Mouse (Mus musculus) kidney, embryonic 14.5 days (tissue): ENCODE measurements at regions not wholly inside any gene's neighbourhood (a gene's known extent, or its start where the extent isn't known, plus 50 kb on each side); places are given as distances from the start of the nearest gene placed in this dataset.

Source experiments
- ATAC-seq: fragments of 200-750 bp; cut with Nextera tagmentation; 2 replicates; pipeline ENCODE4 v1.8.0; 2017; ENCODE audit warnings: moderate number of reproducible peaks, mild to moderate bottlenecking, moderate TSS enrichment, moderate library complexity; ENCODE audit not compliant: low FRiP score, low TSS enrichment
- H3K27ac ChIP-seq: fragments of 300-500 bp; sonication (generic); 2 replicates; pipeline ENCODE4 v1.5.1; 2014; ENCODE audit warnings: low read depth, mild to moderate bottlenecking, low read length, moderate library complexity, mixed read lengths
- H3K27me3 ChIP-seq: fragments of 300-500 bp; sonication (generic); 2 replicates; pipeline ENCODE4 v1.6.1; 2014; ENCODE audit warnings: mild to moderate bottlenecking, low read length; ENCODE audit not compliant: control insufficient read depth, insufficient read depth
- H3K36me3 ChIP-seq: fragments of 300-500 bp; sonication (generic); 2 replicates; pipeline ENCODE4 v1.6.1; 2014; ENCODE audit warnings: low read length, mixed read lengths; ENCODE audit not compliant: control insufficient read depth, insufficient read depth
- H3K4me1 ChIP-seq: fragments of 300-500 bp; sonication (generic); 2 replicates; pipeline ENCODE4 v1.6.1; 2014; ENCODE audit warnings: low read length, mixed read lengths; ENCODE audit not compliant: control insufficient read depth, insufficient read depth
- H3K4me2 ChIP-seq: fragments of 300-500 bp; sonication (generic); replicated peaks from 2 replicates; pipeline ENCODE4 v1.6.1; 2014; ENCODE audit warnings: low read depth, mild to moderate bottlenecking, low read length
- H3K4me3 ChIP-seq: fragments of 300-500 bp; sonication (generic); 2 replicates; pipeline ENCODE4 v1.5.1; 2014; ENCODE audit warnings: mild to moderate bottlenecking, low read length
- H3K9ac ChIP-seq: fragments of 300-500 bp; sonication (generic); 2 replicates; pipeline ENCODE4 v1.6.1; 2014; ENCODE audit warnings: low read depth, mild to moderate bottlenecking, low read length, moderate library complexity
- H3K9me3 ChIP-seq: fragments of 300-500 bp; sonication (generic); 2 replicates; pipeline ENCODE4 v1.6.1; 2016; ENCODE audit warnings: low read length; ENCODE audit not compliant: control insufficient read depth
- WGBS: fragments of 180-500 bp; shearing (Covaris S2); extraction: QIAGEN DNeasy Blood & Tissue Kit; methylation state at CpG from one replicate; pipeline ENCODE4 v1.1.7; 2014; 5-methylcytosine and 5-hydroxymethylcytosine counted together

GRCm38 (mm10) chr14:31934771-31935170, 94.0 kb upstream of the Galnt15 start:
- H3K4me3 ChIP-seq = peak overlapping the region; percentile 38; the same call in 1 of the 2 replicates

GRCm38 (mm10) chr14:31935411-31935810, 93.4 kb upstream of the Galnt15 start:
- Histone ChIP-seq H3K27ac (no peak overlapping the region), H3K27me3 (no peaks in the 10 kb centered on the region), H3K9ac (no peak overlapping the region), H3K36me3 (no peaks in the 10 kb centered on the region), H3K4me3 (no peak overlapping the region), H3K9me3 (no peaks in the 10 kb centered on the region), H3K4me2 (no peak overlapping the region), H3K4me1 (peaks cover 9% of the 10 kb centered on the region)
- 59% methylated on average over 3 of the region's 3 CpGs for WGBS
- no peak for ATAC-seq

More at GRCm38 (mm10) chr14:31934771-31935170, 94.0 kb upstream of the Galnt15 start:
- H3K27me3 ChIP-seq = no peaks in the 10 kb centered on the region
- no peaks in the 10 kb centered on the region for H3K9me3 ChIP-seq
- H3K4me2 ChIP-seq = peak overlapping the region; percentile 62
- peaks cover 9% of the 10 kb centered on the region for H3K4me1 ChIP-seq
- no peak overlapping the region for H3K27ac ChIP-seq
- H3K9ac ChIP-seq = peak overlapping the region; percentile 54; the same call in 1 of the 2 replicates
- H3K36me3 ChIP-seq = no peaks in the 10 kb centered on the region
- 16% methylated on average over 3 of the region's 3 CpGs for WGBS
- ATAC-seq = no peak

GRCm38 (mm10) chr14:31936581-31936980, 92.2 kb upstream of the Galnt15 start:
- no peak for ATAC-seq
- no peak overlapping the region for H3K27ac ChIP-seq
- H3K4me1 ChIP-seq = peaks cover 9% of the 10 kb centered on the region
- no peaks in the 10 kb centered on the region for H3K9me3 ChIP-seq
- H3K36me3 ChIP-seq = no peaks in the 10 kb centered on the region
- 95% methylated on average over 3 of the region's 3 CpGs for WGBS
- H3K4me2 ChIP-seq = no peak overlapping the region
- no peaks in the 10 kb centered on the region for H3K27me3 ChIP-seq
- no peak overlapping the region for H3K4me3 ChIP-seq
- no peak overlapping the region for H3K9ac ChIP-seq

GRCm38 (mm10) chr14:31940900-31941299, 87.9 kb upstream of the Galnt15 start:
- no peaks in the 10 kb centered on the region for H3K9me3 ChIP-seq
- ATAC-seq = no peak

GRCm38 (mm10) chr14:31942266-31942960, 86.4 kb upstream of the Galnt15 start:
- H3K9ac ChIP-seq = no peak overlapping the region
- 0 out of 2 replicates have a peak, but pooled peaks have one; percentile 46 for ATAC-seq
- H3K9me3 ChIP-seq = no peaks in the 10 kb centered on the region
- no peaks in the 10 kb centered on the region for H3K27me3 ChIP-seq
- H3K4me2 ChIP-seq = no peak overlapping the region
- no peaks in the 10 kb centered on the region for H3K36me3 ChIP-seq
- no peak overlapping the region for H3K4me3 ChIP-seq
- 65% methylated on average over 3 of the region's 3 CpGs for WGBS
- no peaks in the 10 kb centered on the region for H3K4me1 ChIP-seq
- no peak overlapping the region for H3K27ac ChIP-seq

More at GRCm38 (mm10) chr14:31940900-31941299, 87.9 kb upstream of the Galnt15 start:
- no peak overlapping the region for H3K27ac ChIP-seq
- H3K4me3 ChIP-seq = no peak overlapping the region
- 88% methylated on average over 6 of the region's 6 CpGs for WGBS
- no peaks in the 10 kb centered on the region for H3K4me1 ChIP-seq
- no peak overlapping the region for H3K9ac ChIP-seq
- H3K36me3 ChIP-seq = no peaks in the 10 kb centered on the region
- no peaks in the 10 kb centered on the region for H3K27me3 ChIP-seq
- no peak overlapping the region for H3K4me2 ChIP-seq

- Histone ChIP-seq H3K9me3 (no peaks in the 10 kb centered on the region), H3K4me3 (no peak overlapping the region), H3K36me3 (no peaks in the 10 kb centered on the region), H3K4me2 (no peak overlapping the region), H3K27ac (no peak overlapping the region), H3K27me3 (no peaks in the 10 kb centered on the region), H3K4me1 (no peaks in the 10 kb centered on the region), H3K9ac (no peak overlapping the region)
- WGBS = 93% methylated on average over 6 of the region's 6 CpGs
- no peak for ATAC-seq
Observed at GRCm38 (mm10) chr14:31944682-31945081, 84.1 kb upstream of the Galnt15 start.

GRCm38 (mm10) chr14:31945125-31945524, 83.7 kb upstream of the Galnt15 start:
- Histone ChIP-seq H3K4me2 (no peak overlapping the region), H3K9me3 (no peaks in the 10 kb centered on the region), H3K9ac (no peak overlapping the region), H3K27me3 (no peaks in the 10 kb centered on the region), H3K27ac (no peak overlapping the region), H3K4me1 (no peaks in the 10 kb centered on the region), H3K36me3 (no peaks in the 10 kb centered on the region), H3K4me3 (no peak overlapping the region)
- ATAC-seq = no peak
- 42% methylated on average over 7 of the region's 7 CpGs for WGBS

- H3K4me3 ChIP-seq = no peak overlapping the region
- H3K9me3 ChIP-seq = no peaks in the 10 kb centered on the region
- H3K27ac ChIP-seq = no peak overlapping the region
- H3K36me3 ChIP-seq = no peaks in the 10 kb centered on the region
- H3K9ac ChIP-seq = no peak overlapping the region
- H3K27me3 ChIP-seq = no peaks in the 10 kb centered on the region
- WGBS = 81% methylated on average over 1 of the region's 1 CpGs
- H3K4me2 ChIP-seq = no peak overlapping the region
- 0 out of 2 replicates have a peak, but pooled peaks have one; percentile 32 for ATAC-seq
- H3K4me1 ChIP-seq = no peaks in the 10 kb centered on the region
Observed at GRCm38 (mm10) chr14:31946032-31946431, 82.8 kb upstream of the Galnt15 start.

GRCm38 (mm10) chr14:31947246-31947645, 81.5 kb upstream of the Galnt15 start:
- no peak overlapping the region for H3K27ac ChIP-seq
- H3K4me3 ChIP-seq = no peak overlapping the region
- 52% methylated on average over 7 of the region's 7 CpGs for WGBS

More at GRCm38 (mm10) chr14:31947246-31947645, 81.5 kb upstream of the Galnt15 start:
- Histone ChIP-seq H3K4me1 (no peaks in the 10 kb centered on the region), H3K4me2 (no peak overlapping the region), H3K9ac (no peak overlapping the region), H3K9me3 (no peaks in the 10 kb centered on the region), H3K27me3 (no peaks in the 10 kb centered on the region), H3K36me3 (no peaks in the 10 kb centered on the region)
- no peak for ATAC-seq
